Mouse (Mus musculus): Measurements from ENCODE around the gene Serping1.
A peak's percentile ranks its signal among the peaks of the same experiment; 100 is the strongest.

Gene Serping1

GRCm38 (mm10) chr2:84779210-84779609, 4.0 kb upstream of the Serping1 start:
- DNase-seq, result no peak

GRCm38 (mm10) chr2:84777706-84778105, 2.5 kb upstream of the Serping1 start:
- no peak for DNase-seq

- DNase-seq, result peak; percentile 95
Observed at GRCm38 (mm10) chr2:84775665-84776064, 421 bp upstream of the Serping1 start.

- DNase-seq, result peak; percentile 99
Observed at GRCm38 (mm10) chr2:84774751-84775150, 493 bp downstream of the Serping1 start.

GRCm38 (mm10) chr2:84773195-84773594, 2.0 kb downstream of the Serping1 start:
- peak; percentile 94 for DNase-seq

GRCm38 (mm10) chr2:84772454-84772853, 2.8 kb downstream of the Serping1 start:
- no peak for DNase-seq

- DNase-seq, result peak; percentile 98
Observed at GRCm38 (mm10) chr2:84770501-84770900, 4.7 kb downstream of the Serping1 start.

GRCm38 (mm10) chr2:84762818-84763217, 12.4 kb downstream of the Serping1 start:
- no peak for DNase-seq

GRCm38 (mm10) chr2:84762295-84762694, 12.9 kb downstream of the Serping1 start:
- DNase-seq, result no peak

- DNase-seq, result no peak
Observed at GRCm38 (mm10) chr2:84761840-84762239, 13.4 kb downstream of the Serping1 start.

GRCm38 (mm10) chr2:84761309-84761708, 13.9 kb downstream of the Serping1 start:
- DNase-seq, result no peak

- no peak for DNase-seq
Observed at GRCm38 (mm10) chr2:84760777-84761176, 14.5 kb downstream of the Serping1 start.

GRCm38 (mm10) chr2:84758542-84759127, 16.6 kb downstream of the Serping1 start:
- no peak for DNase-seq

GRCm38 (mm10) chr2:84757026-84757682, 18.1 kb downstream of the Serping1 start:
- DNase-seq, result no peak

GRCm38 (mm10) chr2:84756245-84756644, 19.0 kb downstream of the Serping1 start:
- no peak for DNase-seq

- DNase-seq, result peak; percentile 96
Observed at GRCm38 (mm10) chr2:84750115-84750514, 25.1 kb downstream of the Serping1 start.

GRCm38 (mm10) chr2:84744126-84744525, 31.1 kb downstream of the Serping1 start:
- peak; percentile 92 for DNase-seq

- peak; percentile 98 for DNase-seq
Observed at GRCm38 (mm10) chr2:84743561-84743960, 31.7 kb downstream of the Serping1 start, which contains the start of gene Gm19426. Gene Gm19426 (minus strand): TSS chr2:84743655.

- DNase-seq, result peak; percentile 93
Observed at GRCm38 (mm10) chr2:84742451-84743283, 32.6 kb downstream of the Serping1 start.

- DNase-seq, result no peak
Observed at GRCm38 (mm10) chr2:84741841-84742450, 33.3 kb downstream of the Serping1 start.

GRCm38 (mm10) chr2:84740608-84741333, 34.5 kb downstream of the Serping1 start:
- peak; percentile 88 for DNase-seq

GRCm38 (mm10) chr2:84738271-84738911, 36.9 kb downstream of the Serping1 start:
- DNase-seq, result no peak
